Mouse (Mus musculus): ENCODE results near the gene Fbxo44.

DNA sequence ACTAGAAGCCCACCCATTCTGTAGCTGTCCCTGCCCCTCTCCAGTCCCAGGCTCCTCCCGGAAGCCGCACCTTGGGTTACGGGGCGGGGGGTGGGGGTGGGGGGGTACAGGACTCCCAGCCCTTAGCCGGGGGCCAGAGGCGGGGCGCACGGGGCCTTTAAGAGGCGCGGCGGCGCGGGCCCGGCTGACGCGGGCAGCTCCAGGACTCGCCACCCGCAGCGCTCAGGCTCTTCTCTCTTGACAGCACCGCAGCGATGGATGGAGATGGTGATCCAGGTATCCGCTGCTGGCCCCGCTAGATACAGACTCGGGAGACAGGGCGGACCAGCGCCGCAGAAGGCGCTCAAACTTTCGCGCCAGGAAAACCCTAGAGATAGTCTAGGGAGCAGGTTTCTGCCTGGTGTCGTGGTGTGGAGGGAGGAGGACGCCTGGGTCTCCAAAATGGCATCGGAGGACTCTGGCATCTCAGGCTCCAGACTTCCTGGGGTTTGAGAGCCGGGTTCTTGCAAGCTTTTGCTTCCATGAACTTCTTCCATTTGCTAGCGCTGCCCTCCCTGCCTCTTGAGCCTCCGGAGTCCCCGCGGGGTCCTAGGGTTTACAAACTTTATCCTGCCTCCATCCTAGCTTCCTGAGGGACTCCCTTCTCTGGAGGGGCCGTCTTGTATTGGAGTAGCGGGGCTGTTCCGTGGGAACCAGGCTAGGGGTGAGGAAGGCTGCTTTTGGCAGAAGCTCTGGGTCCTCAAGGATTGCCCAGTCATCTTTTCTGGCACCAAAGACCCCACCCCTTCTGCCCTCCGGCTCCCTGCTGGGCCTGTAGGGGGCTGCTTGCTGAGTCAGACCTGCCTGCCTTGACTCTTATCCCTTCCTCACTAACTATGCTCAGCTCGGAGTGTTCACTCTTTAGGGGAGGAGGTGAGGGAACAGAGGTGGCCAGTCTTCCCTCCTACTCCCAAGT, at the start of gene Fbxo44, which contains the start of gene Fbxo2:
- TF ChIP-seq EP300 (IDR thresholded peaks at IDR 0.05; ENCODE audit: low read depth), result no peak
- TF ChIP-seq CTCF (IDR thresholded peaks at IDR 0.05; ENCODE audit: low read depth), result no peak
